Mouse (Mus musculus): Measurements from ENCODE around the gene Obsl1.

The Obsl1 gene

GRCm38 (mm10) chr1:75455433-75455832 lies 50.8 kb downstream of the Obsl1 start:
- no peak for DNase-seq (ENCODE audit: low spot score in 2 of 2)

- DNase-seq (ENCODE audit: low spot score in 2 of 2) = no peak
These were observed 54.4 kb downstream of the Obsl1 start for GRCm38 (mm10) chr1:75451900-75452299.

DNA sequence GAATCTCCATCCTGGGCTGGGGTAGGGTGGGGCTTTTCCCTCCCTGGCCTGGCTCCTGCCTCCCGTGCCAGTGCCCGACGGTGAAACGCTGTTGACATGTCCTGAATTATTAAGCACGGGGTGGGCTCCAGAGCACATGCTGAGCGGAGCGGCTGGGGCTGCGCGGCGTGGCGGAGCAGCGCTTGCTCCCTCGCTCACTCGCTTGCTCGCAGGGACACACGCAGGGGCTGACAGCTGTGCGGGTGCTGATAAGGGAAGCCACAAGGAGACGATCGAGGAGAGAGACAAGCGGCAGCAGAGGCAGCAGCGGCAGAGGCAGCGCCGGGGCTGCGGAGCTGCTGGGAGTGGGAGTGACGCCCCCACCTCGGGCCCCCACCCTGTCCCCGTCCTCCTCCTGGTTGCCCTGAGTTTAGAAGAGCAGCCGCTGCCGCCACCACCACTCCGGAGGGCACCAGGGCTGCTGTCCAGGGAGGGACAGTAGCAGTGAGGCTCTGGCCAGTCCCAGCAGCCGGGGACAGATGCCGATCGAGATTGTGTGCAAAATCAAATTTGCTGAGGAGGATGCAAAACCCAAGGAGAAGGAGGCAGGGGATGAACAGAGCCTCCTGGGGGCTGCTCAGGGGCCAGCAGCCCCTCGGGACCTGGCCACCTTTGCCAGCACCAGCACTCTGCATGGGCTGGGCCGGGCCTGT lies 55.8 kb downstream of the Obsl1 start, which contains the start of gene Asic4:
Asic4 (plus strand) TSS at position 123 of the 692 bp plus-strand sequence.
- no peak for DNase-seq (ENCODE audit: low spot score in 2 of 2)

DNA sequence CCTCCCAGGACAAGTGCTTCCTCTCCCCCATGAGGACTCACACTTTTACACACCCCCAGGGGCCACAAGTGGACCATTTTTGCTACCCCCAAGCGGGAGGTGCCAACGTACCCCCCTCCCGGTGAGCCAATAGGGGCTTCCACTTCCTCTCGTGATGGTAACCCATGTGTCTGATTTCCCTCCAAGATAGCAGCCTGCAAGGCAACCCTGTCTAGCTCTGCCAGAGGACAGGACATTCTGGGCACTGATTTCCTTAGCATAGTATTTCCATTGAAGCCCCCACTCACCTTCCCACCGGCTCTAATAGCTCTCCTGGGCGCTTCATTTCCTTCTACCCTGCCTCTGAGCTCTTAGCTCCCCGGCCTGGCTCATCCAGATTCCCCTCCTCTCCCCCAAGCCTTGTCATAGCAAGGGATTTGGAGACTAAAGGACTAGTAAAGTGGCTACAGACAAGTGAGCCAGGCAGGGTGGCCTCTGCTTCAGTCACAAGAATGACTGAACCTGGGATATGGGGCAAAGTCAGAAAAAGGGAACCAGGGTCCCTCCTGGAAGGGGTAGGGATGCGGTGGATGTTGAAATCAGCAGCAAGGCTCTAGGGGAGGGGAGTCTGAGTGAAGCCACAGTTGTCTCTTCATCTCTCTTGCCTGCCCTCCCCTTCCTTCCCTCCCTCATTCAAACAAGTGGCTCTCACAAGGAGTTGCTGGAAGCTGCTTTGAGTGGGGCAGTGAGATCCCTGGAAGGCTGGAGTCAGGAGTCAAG lies 56.7 kb downstream of the Obsl1 start:
- no peak for DNase-seq (ENCODE audit: low spot score in 2 of 2)

DNA sequence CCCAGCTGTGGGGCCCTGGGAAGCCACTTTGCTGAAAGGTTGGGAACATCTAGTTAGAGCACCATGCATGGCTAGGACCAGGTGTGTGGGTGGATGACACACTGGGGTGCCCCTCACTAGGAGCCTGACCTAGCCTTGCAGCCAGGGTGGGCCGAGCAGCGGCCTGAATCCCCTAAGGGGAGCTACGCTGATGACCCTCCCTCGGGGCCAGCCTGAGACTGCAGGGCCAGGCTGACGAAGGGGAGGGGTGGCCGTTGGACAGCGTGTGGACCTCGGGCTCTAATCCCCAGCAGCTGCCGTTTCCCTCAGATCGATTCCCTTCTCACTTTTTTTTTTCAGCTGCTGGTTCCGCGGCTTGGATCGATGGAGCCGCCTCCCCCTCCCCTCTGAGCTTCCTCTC lies 57.3 kb downstream of the Obsl1 start:
- DNase-seq (ENCODE audit: low spot score in 2 of 2) = no peak

GRCm38 (mm10) chr1:75448052-75448431 lies 58.2 kb downstream of the Obsl1 start:
- DNase-seq (ENCODE audit: low spot score in 2 of 2) = no peak

- DNase-seq (ENCODE audit: low spot score in 2 of 2) = no peak
These were observed 58.8 kb downstream of the Obsl1 start for GRCm38 (mm10) chr1:75447265-75448051.

DNA sequence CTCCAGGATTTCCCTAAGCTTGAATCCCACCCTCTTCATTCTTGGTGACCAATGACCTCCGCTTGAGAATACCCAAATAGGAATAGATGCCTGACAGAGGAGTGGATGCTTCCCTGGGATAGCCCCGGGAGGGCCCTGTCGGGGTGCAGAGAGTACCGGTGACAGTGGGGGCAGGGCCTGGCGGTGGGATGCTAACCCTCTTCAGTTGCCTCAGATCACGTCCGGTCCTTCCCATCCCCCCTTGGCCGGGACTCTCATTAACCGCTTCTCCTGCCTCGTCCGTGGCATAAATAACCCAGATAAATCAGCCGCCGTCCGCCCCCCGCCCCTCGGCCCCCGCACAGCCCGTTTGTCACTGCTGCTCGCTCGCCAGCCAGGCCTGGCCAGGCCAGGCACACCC lies 59.6 kb downstream of the Obsl1 start:
- no peak for DNase-seq (ENCODE audit: low spot score in 2 of 2)

DNA sequence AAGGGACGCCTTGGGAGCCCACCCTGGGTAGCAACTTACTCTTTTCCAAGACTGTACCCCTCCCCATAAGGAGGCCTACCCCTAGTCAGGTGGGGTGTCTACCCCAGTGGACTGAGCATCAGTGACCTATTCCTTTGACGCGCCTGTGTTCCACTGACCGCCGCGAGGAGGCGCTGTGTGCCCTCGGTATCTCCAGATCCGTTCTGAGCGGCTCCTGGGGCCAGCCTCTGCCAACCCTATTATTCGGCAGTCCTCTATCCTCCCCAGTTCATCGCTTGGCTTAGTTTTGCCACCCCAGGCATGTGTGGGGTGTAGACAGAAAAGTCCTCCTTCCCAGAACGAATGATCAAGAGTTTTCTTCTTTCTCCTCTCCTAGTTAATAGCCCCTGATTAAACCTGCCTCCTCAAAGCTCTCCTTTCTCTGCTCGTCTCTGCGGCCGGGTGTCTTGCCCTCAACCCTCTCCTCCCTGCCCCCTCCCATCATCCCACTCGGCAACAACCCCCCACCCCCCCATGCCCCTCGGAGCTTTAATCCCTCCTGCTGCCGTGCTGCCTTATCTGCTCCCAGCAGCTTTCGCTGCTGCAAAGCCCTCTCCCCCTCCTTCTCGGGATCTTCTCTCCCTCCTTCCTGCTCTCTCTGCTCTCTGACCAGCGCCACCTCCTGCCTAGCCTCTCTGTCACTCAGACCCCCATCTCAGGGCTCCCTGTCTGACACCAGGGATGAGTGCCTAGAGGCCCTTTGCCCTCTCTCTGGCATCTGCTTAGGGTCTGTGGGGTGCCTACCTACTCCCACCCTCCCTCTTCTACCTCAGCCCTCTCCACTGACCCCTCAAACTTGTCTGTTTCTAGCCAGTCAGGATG lies 60.3 kb downstream of the Obsl1 start:
- peak in 1 of 2 experiments; percentile 83 for DNase-seq (ENCODE audit: low spot score in 2 of 2)

DNA sequence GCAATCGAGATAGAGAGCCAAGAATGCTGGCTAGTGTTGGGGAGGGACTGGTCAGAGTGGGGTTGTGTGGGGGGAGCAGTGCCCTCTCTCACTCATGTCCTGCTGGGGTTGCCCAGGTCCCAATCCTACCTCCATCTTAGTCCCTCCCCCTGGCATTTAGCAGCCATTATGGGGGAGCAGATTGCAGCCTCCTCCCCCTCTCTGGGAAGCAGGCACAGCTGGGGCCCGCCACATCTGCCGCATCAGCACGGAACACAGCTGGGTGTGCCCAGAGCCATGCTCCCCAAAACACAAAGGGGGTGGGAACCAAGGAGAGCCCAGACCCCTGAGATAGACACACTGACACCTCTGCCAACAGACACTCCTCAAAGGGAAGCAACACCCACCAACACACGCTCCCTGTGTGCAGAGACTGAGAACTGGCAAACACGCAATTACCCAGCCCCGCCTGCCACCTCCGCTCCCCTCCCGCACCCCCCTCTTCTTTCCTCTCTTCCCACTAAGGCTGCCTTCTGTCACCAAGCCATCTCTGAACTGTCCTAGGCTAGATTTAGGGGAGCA lies 61.0 kb downstream of the Obsl1 start:
- DNase-seq (ENCODE audit: low spot score in 2 of 2) = no peak

GRCm38 (mm10) chr1:75444208-75444607 lies 62.0 kb downstream of the Obsl1 start:
- no peak for DNase-seq (ENCODE audit: low spot score in 2 of 2)

- peak in 1 of 2 experiments; percentile 55 for DNase-seq (ENCODE audit: low spot score in 2 of 2)
These were observed 62.8 kb downstream of the Obsl1 start for GRCm38 (mm10) chr1:75443247-75444024.

DNA sequence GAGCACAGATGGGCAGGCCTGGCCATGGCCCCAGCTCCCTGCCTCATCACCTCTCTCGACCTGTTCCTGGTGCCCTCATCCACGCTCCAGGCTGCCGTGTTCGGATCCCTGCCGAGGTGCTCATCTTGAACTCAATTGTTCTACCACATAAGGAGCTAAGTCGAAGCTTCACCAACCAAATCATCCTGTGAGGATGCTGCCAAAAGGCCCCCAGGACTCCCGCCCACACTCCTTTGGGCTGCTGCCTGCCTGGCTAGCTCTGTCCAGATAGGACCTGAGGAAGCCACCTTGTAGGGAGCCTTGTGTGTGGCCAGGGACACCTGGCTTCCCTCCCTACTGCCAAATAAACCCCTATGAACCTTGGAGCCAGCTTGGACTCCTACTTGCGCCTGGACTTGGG lies 63.4 kb downstream of the Obsl1 start:
- peak in 1 of 2 experiments; percentile 45 for DNase-seq (ENCODE audit: low spot score in 2 of 2)

DNA sequence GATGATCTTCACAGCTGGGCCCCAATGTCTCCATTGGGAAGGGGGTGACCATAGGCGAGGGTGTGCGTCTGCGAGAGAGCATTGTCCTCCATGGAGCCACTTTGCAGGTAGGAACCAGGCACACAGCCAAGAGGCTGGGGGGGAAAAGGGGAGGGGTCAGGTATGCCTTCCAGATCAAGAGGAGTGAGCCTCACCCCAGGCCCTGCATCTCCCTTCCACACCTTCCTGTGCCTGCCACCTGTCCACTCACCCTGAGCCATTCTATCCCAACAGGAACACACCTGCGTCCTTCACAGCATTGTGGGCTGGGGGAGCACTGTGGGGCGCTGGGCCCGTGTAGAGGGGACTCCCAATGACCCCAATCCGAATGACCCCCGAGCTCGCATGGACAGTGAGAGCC lies 64.1 kb downstream of the Obsl1 start:
- no peak for DNase-seq (ENCODE audit: low spot score in 2 of 2)

- no peak for DNase-seq (ENCODE audit: low spot score in 2 of 2)
These were observed 64.7 kb downstream of the Obsl1 start for GRCm38 (mm10) chr1:75441471-75441996.

DNA sequence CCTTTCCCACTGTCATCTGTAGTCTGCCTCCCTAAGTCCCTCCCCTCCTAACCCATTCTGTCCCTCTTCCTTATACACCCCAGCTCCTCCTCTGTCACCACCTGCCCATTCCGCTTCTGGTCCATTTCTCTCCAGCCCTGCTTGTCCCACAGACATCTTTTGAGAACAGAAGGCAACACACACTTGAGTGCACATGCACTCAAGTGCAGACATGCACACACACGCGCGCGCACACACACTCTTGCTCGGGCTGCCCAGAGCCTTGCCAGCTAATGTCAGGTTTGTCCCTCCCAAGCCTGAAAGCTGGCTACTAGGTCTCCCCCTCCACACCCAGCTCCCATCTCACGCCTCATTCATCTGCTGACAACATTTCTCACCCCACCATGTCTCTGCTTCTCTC lies 65.6 kb downstream of the Obsl1 start:
- no peak for DNase-seq (ENCODE audit: low spot score in 2 of 2)

- no peak for DNase-seq (ENCODE audit: low spot score in 2 of 2)
These were observed 67.5 kb downstream of the Obsl1 start for GRCm38 (mm10) chr1:75438782-75439181.

DNA sequence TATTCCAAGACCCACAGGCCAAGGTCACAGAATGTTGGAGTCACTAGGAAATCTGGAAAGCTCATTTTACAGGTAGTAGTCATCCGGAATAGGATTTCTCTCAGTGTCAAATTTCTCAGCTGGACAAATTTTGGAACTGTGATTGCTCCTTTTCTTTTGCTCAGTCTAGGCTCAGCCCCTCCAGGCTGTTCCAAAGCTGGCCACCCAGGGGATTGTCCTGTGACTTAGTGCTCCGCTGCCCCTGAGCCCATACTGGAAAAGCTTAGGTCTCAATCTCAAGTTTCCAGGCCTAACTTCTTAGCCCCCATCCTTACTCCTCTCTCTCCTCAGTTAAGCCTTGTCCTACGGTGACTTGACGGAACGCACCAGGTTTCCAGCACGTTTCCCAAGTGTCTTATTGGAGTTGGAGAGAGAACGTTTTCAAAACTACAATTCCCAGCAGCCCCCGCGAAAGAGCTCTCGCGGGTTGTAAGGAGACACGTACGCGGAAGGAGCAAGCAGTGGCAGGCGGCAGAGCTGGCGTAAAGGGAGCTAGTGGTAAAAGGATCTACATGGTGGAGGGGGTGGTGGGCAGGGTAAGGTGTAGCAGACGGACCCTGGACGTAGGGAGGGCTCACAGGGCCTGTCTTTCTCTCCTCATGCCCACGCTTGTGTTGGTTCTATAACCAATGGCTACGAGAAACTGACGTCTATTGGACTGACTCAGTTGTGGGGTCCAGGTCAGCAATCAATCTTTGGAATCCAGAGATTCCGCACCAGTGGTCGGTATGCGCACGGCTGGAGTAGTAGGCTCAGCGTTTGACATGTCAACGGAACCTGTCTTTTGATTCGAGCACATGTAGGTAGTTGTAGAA lies 70.5 kb downstream of the Obsl1 start, which contains the start of gene Gmppa:
Gmppa (plus strand) TSS at position 456 of the 854 bp plus-strand sequence.
- peak in 1 of 2 experiments; percentile 68 for DNase-seq (ENCODE audit: low spot score in 2 of 2)
